Mouse (Mus musculus) common myeloid progenitor, adult 5-6 weeks (primary cell): ENCODE data around the gene Zbtb44. TPM values are rescaled to one million over a fixed set of nuclear protein-coding genes. Genes with fewer than 3 reads are reported as not detected.
"Not testable (repeated sequence)": the region's sequence is repeated elsewhere in the genome, so short reads cannot be mapped to it uniquely, and the experiment has no call there.

ENCODE experiments used
- ATAC-seq: replicated peaks from 2 replicates; pipeline ENCODE4 v1.8.0; 2016; ENCODE audit warnings: low read depth, mild to moderate bottlenecking, moderate TSS enrichment, inconsistent platforms; ENCODE audit not compliant: poor library complexity, severe bottlenecking
- total RNA-seq: library from RNA; stranded (forward); fragments of 200-1000, 187-1606 nt; gene quantifications from 2 replicates; pipeline ENCODE4 v1.2.3, GENCODE M21; 2017

Zbtb44 gene
- total RNA-seq, 1 experiment from 2014 or later, result 32.8 TPM

GRCm38 (mm10) chr9:31051509-31051908, 21.1 kb downstream of the Zbtb44 start:
- ATAC-seq, result not testable (repeated sequence)

GRCm38 (mm10) chr9:31058723-31059122, 28.3 kb downstream of the Zbtb44 start:
- ATAC-seq, result no peak

- ATAC-seq, result no peak
Measured at GRCm38 (mm10) chr9:31070706-31071105, 40.3 kb downstream of the Zbtb44 start.

GRCm38 (mm10) chr9:31072256-31072655, 41.8 kb downstream of the Zbtb44 start:
- no peak for ATAC-seq

- ATAC-seq, result no peak
Measured at GRCm38 (mm10) chr9:31073797-31074196, 43.4 kb downstream of the Zbtb44 start.

- ATAC-seq, result no peak
Measured at GRCm38 (mm10) chr9:31074836-31075235, 44.4 kb downstream of the Zbtb44 start.

- ATAC-seq, result no peak
Measured at GRCm38 (mm10) chr9:31080726-31081125, 50.3 kb downstream of the Zbtb44 start.

GRCm38 (mm10) chr9:31082054-31082666, 51.7 kb downstream of the Zbtb44 start:
- peak; percentile 85 for ATAC-seq

GRCm38 (mm10) chr9:31082771-31083170, 52.3 kb downstream of the Zbtb44 start:
- ATAC-seq, result no peak

GRCm38 (mm10) chr9:31085556-31085955, 55.1 kb downstream of the Zbtb44 start:
- ATAC-seq, result no peak

- ATAC-seq, result peak; percentile 66
Measured at GRCm38 (mm10) chr9:31086085-31086753, 55.8 kb downstream of the Zbtb44 start.

GRCm38 (mm10) chr9:31086754-31087145, 56.3 kb downstream of the Zbtb44 start:
- ATAC-seq, result no peak

- ATAC-seq, result no peak
Measured at GRCm38 (mm10) chr9:31087466-31087865, 57.0 kb downstream of the Zbtb44 start.

- no peak for ATAC-seq
Measured at GRCm38 (mm10) chr9:31088116-31088515, 57.7 kb downstream of the Zbtb44 start.

- no peak for ATAC-seq
Measured at GRCm38 (mm10) chr9:31088883-31089282, 58.4 kb downstream of the Zbtb44 start.

GRCm38 (mm10) chr9:31089541-31089940, 59.1 kb downstream of the Zbtb44 start:
- no peak for ATAC-seq

GRCm38 (mm10) chr9:31090081-31091023, 59.9 kb downstream of the Zbtb44 start:
- ATAC-seq, result no peak

- ATAC-seq, result no peak
Measured at GRCm38 (mm10) chr9:31091162-31091581, 60.7 kb downstream of the Zbtb44 start.

GRCm38 (mm10) chr9:31092111-31092832, 61.8 kb downstream of the Zbtb44 start:
- no peak for ATAC-seq

- no peak for ATAC-seq
Measured at GRCm38 (mm10) chr9:31092833-31093195, 62.4 kb downstream of the Zbtb44 start.
